Mouse (Mus musculus): ENCODE measurements at regions not wholly inside any gene's neighbourhood (a gene's known extent, or its start where the extent isn't known, plus 50 kb on each side); places are given as distances from the start of the nearest gene placed in this dataset.
A peak's percentile ranks its signal among the peaks of the same experiment; 100 is the strongest.
"Not testable (repeated sequence)": the region's sequence is repeated elsewhere in the genome, so short reads cannot be mapped to it uniquely, and the experiment has no call there.

DNA sequence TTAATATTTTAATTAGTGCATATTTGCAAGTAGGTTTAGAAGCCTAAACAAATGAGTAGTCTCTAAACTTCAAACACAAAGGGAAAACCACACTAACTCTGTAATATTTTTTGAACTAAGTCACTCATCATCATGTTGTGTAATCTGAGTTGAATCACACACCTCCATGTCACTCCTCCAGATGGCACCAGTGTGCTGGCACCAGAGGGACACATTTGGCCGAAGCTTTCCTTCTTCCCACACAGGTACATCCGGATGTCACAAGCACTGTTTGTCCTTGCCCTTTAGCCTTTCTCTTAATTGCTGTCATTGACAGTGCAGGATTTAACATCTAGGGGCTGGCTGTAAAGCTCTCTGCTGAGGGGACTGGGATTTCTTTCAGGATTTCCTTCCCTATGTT is 256.7 kb upstream of the Ccdc54 start:
- DNase-seq: no peak

DNA sequence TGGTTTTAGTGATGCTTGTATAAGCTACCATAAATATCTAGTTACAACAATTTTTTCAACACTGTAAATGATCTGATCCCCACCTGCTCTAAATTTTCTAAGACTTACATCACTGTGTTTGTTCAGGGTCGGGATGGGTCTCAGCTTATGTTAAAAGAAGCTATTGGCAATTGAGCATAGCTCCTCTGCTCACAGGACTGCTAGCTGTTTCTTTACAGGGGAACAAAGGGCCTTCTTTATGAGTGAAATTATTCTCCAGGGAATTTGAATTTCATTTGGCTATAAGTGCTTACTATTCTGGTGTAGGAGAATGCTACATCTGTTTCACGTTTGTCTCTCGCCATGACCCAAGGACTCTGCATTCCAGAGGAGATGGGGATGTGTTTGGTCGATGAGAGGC is 255.6 kb upstream of the Ccdc54 start:
- no peak for DNase-seq

DNA sequence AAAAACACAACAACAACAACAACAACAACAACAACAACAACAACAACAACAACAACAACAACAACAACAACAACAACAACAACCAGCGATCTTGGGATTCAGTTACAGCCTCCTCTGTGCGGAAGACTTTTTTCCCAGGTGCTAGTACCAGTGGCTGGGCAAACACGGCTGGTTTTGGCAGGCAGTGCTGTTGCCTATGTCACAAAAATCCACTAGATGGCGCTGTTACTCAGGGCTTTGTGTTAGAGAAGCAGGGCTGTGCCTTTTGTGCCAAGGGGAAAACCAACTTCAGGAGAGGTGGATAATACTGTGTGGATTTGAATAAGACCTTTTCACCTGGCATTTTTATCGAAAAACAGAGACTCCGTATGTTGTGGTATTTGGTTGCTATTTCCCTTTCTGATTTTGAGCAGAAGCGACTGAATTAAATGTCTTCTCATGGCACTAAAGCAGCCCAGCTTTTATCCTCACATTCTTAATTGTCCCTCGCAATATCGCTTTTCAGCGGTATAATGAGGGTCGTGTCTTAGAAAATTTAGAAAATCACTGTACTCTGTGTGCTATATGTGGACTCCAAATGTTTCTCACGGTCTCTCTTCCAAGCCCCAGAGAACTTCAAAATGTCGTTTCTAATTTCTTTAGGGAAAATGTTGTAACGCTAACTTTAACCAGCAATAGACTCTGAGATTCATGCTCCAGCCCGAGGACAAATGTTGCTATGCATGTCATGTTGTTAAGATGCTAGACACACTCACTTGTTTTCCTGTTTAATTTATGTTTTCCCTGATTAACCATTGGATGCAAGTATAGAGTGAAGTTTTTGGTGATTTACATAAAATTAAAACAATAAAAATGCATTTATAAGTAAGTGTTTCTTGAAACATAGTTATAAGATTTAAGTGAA is 251.0 kb upstream of the Ccdc54 start:
- DNase-seq: peak; percentile 59 to 70

GRCm38 (mm10) chr16:50841205-50841604 is 250.3 kb upstream of the Ccdc54 start:
- peak in 1 of 2 experiments; percentile 4 for DNase-seq

GRCm38 (mm10) chr16:50839665-50840064 is 248.7 kb upstream of the Ccdc54 start:
- DNase-seq: no peak

DNA sequence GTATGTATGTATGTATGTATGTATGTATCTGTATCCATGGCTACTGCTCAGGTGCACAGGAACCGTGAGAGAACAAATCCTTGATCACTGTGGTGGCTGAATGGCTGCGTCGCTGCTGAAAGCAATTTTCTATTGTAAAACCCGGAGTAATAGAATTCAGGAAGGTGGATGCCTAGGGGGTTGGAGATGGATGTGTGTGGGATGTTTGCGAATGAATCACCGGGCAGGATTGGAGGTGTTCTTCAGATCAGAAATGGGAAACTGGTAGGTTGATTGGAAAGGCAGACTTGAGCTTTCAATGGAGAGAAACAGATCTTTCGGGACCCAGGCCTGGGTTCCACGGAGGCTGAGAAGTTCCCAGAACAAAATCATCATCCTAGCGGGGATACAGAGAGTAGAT is 246.5 kb upstream of the Ccdc54 start:
- no peak for DNase-seq

DNA sequence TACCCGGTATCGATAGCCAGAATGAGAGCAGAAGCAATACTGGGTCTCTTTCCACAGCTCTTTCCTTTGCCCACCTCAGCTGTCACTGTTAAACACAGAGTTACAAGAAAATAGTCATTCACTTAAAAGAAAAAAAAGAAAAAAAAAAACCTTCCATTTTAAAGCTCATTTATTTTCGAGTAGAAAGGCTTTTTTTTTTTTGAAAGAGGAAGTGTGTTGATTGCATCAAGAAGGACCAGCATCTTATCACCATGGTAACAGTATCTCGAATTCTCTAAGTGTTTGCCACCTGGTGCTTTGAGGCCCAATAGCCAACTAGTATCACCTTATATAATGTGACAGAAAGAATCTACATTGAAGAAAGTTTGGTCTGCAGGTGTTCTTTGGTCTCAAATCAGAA is 245.5 kb upstream of the Ccdc54 start:
- DNase-seq: no peak

DNA sequence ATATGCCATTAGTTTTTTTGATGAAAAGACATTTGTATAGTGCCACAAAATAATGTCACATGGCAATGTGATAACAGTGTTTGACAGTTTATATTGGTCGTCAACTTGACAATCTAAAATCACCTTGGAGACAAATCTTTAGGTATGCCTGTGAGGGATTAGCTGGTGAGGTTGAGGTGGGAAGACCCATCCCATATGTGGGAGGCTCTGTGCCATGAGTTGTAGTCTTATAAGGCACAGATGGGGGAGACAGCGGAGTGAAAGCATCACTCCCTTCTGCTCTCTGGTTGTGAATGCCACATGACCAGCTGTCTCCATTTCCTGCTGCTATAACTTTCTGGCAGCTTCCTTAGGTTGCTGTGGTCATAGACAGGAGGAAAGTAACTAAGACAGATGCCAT is 242.4 kb upstream of the Ccdc54 start:
- no peak for DNase-seq

DNA sequence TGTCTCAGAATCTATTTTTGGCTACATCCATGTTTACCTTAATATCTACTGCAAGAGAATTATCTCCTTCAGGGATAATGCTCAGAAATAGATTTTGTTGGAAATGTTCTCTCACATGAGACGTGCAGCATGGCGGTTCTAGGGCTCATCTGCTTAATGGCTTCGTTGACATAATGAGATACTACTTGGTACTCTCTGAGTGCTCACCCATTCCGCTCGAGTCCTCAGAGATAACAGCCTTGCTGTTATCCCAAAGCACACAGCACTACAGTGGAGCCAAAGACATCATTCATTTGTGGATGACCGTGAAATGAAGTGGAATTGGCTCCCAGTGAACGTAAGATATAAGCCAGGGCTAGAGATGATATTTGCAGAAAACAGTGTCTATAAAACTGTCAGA is 231.4 kb upstream of the Ccdc54 start:
- no peak for DNase-seq

DNA sequence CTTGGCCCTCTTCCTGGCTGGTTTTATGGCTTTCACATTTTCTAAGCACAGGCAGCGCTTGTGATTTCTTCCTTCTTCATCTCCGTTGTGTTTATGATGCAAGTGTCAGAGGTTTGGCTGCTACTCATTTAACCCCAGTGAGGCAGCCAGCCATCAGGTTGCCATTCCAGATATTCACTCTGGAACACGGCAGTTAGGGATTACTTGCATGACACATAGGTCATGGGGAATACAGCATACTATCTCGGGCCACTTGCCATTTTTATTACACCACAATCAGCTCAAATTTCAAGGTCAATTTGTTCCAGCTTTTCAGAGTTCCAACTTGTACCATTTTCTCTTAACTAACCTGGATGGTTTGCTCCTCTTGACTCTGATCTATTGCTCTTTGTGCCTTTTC is 223.7 kb upstream of the Ccdc54 start:
- no peak for DNase-seq

DNA sequence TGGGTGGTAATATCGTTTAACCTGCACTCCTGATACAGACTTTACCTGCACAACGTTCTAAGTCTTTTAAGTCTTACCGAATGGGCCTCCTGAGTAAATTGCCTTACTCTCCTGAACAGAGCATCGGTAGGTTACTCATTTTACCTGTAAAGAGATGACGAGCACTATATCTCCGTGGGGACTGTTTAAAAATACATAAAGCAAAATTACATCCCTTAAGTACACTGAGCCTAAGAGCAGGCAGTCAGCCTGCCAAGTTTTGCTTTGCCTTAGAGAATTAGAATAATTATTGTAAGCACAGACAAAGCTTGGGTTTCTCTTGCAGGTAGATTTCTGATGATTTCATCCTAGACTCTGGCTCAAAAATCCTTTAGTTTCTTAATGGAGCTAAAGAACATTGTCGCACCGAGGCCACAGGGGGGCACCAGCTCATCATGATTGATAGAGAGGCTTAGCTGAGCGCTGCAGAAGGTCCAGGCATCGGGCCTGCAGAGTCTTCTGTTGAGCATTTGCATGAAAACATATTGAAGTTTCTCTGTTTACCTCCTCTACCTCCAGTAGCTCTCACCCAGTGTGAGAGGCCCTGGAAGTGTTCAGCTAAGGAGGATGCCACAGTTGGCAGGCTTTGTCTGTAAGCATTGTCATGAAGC is 208.3 kb upstream of the Ccdc54 start:
- DNase-seq: peak; percentile 29 to 52

- no peak for DNase-seq
These were observed 207.1 kb upstream of the Ccdc54 start for GRCm38 (mm10) chr16:50798095-50798494.

GRCm38 (mm10) chr16:50792960-50793359 is 202.0 kb upstream of the Ccdc54 start:
- no peak for DNase-seq

GRCm38 (mm10) chr16:50792506-50792905 is 201.6 kb upstream of the Ccdc54 start:
- no peak for DNase-seq

- DNase-seq: no peak
These were observed 197.7 kb upstream of the Ccdc54 start for GRCm38 (mm10) chr16:50788702-50789101.

DNA sequence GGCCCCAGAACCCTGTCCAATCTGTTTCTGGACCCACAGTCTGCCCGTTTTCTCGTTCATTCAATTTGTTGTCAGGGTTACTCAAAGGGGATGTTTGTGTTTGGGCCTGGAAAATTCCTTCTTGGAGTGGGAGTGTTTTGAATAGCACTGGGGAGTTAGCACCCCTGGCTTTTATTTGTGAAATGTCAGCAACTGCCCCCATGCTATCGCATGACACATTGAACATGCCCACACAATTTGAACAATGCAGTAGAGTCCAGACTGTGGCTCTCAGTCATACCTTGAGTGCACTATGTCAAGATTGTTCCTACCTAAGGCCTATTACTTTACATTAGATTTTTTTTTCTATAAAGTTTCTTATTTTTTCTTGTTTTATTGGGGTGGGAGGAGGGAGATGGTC is 195.2 kb upstream of the Ccdc54 start:
- DNase-seq: no peak

- DNase-seq: no peak
These were observed 194.4 kb upstream of the Ccdc54 start for GRCm38 (mm10) chr16:50785384-50785783.

- no peak for DNase-seq
These were observed 193.8 kb upstream of the Ccdc54 start for GRCm38 (mm10) chr16:50784651-50785228.

- DNase-seq: no peak
These were observed 193.1 kb upstream of the Ccdc54 start for GRCm38 (mm10) chr16:50783784-50784650.

GRCm38 (mm10) chr16:50783240-50783639 is 192.3 kb upstream of the Ccdc54 start:
- DNase-seq: no peak

- DNase-seq: no peak
These were observed 188.3 kb upstream of the Ccdc54 start for GRCm38 (mm10) chr16:50779030-50779784.

DNA sequence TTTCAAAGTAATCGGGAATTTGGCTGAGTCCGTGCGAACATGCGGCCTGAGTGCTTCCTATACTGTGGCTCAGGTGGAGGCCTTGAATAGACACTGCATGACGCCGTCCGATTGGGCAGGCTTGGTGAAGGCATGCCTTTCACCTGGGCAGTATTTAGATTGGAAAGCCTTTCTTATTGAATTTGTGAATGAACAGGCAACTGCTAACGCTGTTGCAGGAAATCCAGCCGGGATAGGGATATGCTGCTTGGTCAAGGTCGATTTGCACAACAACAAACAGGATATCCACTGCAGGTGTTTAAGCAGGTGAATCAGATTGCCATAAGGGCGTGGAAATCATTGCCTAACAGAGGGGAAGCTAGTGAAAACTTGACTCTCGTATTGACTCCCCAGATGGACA is 183.7 kb upstream of the Ccdc54 start:
- not testable (repeated sequence) for DNase-seq
